Mouse (Mus musculus) megakaryocyte progenitor cell, adult 5-6 weeks (primary cell): ENCODE data around the gene Orm2. TPM values are rescaled to one million over a fixed set of nuclear protein-coding genes. Genes with fewer than 3 reads are reported as not detected.

Experiments used
- ATAC-seq: replicated peaks from 2 replicates; pipeline ENCODE4 v1.8.0; 2016; ENCODE audit warnings: mild to moderate bottlenecking, moderate TSS enrichment, inconsistent platforms; ENCODE audit not compliant: poor library complexity
- total RNA-seq, 2 experiments: library from RNA; stranded (forward) in 1 of 2; stranded (reverse) in 1 of 2; fragments of 157-497, 149-512 nt in 1 of 2; fragments of 200-1000 nt in 1 of 2; gene quantifications; 2 replicates each; pipeline versions ENCODE4 v1.2.3 to v1.2.4; 2015 to 2017

Gene Orm2
- total RNA-seq, 2 experiments from 2014 or later = not detected

DNA sequence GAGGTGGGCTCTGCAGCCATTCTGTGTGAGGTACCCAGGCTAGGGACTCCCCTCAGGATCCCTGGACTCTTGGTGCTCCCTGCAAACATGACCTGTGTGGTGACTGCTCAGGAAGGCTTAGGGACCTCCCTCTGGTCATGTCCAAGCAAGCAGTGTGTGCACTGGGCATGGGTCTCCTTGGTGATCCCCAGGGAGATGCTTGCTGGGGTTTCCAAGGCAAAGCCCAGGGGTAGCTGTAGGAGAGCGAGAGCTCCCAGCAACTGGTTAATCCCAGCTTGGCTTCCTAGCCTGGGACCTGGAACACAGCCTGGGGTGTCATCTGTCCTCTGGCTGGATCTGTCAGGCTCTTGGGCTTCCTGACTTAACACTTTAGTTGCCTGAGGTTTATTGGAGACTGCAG, 13.1 kb downstream of the Orm2 start:
- no peak for ATAC-seq

DNA sequence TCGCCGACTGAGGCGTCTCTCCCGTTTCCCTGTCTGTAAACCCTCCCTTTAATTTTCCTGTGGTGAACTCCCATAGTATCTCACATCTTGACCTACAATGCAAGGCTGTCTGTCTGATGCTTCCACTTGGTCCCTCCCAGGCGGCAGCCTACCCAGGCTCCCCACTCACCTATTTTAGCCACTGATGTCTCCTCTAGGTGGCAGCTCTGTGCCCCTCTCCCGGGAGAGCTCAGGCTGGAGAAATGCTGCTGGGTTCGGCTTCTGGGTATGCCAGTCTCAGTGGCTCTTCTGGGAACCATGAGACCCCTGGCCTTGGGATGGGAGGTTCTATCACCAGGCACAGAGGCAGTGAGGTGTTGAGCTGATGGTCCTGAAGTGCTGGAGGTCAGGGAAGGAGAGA, 15.2 kb downstream of the Orm2 start:
- no peak for ATAC-seq

DNA sequence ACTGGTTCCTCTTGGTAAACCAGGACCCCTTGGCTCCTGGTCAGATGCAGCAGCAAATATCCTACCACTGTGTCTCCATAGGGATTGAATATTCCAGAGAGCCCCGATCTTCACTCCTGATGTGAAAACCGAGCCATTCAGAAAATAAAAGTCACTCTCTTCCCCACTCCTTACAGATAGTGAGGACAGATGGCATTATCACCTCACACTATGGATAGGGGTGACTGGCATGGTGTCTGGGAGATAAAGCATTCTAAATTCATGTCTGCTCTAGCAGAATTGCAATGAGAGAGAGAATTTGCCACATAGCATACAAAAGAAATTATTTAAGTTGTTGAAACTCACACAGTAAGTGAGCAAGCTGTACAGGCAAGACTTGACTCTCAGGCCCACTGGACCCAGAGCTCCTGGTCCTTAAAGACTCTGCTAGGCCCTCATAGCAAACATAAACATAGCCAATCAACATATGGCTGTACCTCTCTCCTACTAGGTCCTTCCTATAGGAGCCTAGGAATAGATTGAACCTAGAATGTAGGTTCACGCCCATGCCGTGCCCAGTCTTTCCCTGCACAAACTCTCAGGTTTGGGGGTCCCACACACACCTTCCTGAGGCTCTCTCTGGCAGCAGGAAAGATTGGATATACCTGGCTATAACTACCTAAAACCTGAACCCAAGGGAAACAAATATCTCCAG, 20.6 kb downstream of the Orm2 start:
- peak; percentile 27; the same call in 1 of the 2 replicates for ATAC-seq

DNA sequence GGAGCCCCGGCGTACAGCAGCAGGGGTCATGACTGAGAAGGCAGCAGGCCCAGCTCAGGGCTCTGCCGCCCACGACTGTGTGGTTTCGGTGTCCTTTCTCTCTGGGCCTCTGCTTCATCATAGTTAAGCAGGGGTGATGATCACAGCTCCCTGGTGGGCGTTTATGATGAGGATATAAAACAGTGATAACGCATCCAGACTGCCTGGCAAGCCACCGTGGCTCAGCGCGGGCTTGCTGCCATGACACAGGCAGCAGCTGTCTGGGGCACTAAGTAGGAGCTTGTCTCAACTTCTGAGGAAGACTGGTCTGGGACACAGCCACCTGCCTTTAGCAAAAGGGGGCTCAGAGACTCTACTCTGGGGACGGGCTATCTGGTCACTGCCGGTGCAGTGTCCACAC, 21.2 kb downstream of the Orm2 start:
- ATAC-seq = peak; percentile 45

DNA sequence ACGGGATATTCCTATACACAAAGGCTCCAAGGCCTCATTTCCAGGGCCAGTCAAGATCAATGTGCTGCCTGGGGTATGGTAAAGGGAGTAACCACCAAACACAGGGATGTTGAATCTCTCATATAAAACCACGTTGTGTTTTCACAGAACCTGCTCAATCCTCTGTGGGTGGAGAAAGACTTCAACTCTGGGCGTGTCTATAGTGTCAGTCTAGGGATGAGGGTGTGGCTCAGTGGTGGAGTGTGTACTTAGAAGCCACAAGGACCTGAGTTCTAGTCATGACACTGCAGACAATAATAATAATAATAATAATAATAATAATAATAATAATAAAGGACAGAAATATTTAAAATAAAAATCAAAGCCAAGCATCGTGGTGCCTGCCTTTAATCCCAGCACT, 22.0 kb downstream of the Orm2 start:
- 0 out of 2 replicates have a peak, but pooled peaks have one; percentile 14 for ATAC-seq

DNA sequence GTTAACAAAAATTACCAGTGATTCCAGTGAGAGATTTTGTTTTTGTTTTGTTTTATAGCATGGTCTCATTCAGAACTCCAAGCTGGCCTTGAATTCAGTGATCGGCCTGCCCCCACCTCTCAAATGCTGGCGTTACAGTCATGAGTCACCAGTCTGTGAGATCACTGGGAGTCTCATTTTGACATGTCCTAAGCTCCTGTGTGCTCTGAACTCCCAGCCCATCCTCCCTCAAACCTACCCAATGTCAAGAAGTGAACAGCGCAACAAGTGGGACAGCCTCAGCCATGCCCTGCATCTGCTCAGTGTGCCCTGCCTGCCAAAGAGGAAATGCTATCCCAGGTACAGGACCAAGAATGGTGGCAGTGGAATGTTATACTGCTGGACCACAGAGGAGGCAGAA, 23.0 kb downstream of the Orm2 start:
- no peak for ATAC-seq

DNA sequence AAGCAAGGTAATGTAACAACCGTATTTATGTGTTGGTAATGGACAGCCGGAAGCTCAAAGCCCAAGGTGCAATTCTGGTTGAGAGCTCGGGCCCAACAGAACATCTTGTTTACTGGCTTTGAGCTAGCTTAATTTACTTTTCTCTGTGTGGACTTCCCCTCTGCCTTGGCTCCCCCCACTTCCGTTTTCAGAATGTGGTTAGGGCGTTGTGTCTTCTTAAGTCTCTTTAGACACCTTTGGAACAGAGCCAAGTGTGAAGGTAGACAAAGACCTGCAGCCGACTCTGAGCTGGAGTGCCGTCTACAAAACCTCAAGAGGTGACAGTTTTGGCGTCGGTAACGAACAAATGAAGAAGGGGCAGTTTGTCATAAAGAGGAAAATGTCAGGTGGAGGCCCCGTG, 23.5 kb downstream of the Orm2 start:
- ATAC-seq = peak; percentile 37

DNA sequence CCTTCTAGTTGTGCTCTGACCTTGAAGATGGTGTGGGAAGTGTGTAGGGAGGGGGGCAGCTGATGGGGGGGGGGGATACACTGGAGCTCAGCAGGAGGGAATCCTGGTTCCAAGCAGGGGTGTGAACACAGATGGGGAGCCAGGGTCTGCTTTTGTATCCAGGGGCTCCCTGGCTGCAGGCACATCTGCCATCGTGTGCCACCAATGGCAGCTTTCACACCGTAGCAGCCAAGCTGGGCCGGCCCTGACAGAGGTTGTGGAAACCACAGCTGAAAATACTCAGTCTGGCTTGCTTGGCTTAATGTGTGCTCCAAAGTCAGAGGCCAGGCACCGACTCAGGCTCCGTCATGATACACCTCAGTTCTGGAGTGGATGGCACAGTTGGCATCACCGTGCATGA, 25.8 kb downstream of the Orm2 start:
- ATAC-seq = no peak

DNA sequence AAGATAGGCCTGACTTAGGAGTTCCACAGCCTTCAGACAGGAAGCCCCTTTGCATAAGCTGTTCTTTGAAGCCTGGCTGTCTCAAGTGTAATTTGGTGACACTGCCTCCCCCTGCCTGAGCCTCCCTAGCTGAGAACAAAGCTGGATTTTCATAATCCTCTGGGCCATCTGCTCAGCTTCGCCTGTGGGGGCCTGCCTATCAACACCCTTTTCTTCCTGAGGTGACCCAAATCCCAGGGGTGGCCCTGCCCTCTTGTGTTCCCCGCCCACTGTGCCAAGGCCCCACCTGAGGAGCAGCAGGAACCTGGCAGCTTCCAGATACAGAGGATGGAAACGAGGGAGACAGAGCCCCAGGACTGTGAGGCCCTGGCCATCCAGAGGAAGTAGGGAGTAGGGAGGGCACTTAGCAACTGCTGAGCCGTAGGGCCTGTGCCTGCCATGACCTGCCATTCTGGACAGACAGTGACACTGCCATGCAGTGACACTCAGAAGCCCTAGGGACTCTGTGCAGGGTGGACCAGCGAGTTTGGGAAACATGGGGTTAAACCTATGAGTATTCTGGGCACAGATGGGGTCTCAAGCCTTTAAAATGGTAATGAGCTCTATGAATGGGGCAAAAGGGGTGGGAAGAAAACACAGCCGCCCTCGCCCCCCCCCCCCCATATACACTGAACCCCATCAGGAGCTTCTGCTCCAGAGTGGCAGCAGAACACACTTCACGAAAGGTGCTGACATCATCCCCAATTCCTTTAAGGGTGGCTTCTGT, 27.1 kb downstream of the Orm2 start:
- peak; percentile 18; the same call in 1 of the 2 replicates for ATAC-seq

DNA sequence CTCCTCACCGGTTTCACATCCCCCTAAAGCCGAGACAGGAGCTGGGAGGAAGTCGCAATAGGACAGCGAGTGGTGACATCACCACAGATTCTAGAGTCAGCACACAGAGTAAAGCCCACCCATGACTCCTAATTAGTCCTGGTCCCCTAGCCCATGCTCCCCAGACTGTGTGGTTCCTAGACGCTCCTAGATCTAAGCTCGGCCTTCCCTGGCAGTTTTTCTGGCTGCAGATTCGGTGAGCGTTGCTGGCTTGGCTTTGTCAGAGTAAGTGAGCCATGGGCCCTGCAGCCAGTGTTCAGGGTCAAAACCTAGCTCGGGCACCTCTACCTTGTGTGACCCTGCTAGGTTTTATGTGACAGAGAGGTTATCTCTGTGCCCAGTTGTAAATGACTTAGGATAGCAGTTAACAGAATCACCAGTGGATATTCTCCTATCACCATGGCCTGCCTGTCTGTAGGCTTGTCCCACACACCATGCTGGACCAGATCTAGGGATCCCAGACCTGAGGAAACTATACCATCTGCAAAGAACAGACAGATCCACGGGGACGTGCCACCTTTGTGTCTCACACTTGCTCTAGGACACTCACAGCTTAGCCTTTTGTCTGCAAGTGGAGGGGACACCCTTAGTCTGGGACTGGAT, 27.8 kb downstream of the Orm2 start:
- peak; percentile 56 for ATAC-seq

DNA sequence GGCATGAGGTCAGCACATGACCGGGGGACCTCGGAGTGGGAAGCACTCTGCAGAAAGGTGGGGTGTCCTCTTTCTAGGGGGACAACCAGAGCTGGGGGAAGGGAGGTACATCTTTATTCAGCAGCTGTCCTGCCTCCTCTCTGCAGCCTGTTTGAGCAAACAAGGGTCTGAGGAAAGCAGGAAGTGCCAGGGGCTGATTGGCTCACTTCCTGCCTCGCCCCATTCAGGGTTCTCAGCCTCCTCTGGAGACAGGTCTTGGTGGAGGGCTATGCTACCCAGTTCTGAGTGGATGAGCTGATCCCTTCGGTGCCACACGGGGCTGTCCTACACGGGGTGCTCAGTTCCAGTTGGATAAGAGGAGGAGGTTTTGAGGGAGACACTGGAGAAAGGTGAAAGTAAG, 29.1 kb downstream of the Orm2 start:
- peak; percentile 67 for ATAC-seq

DNA sequence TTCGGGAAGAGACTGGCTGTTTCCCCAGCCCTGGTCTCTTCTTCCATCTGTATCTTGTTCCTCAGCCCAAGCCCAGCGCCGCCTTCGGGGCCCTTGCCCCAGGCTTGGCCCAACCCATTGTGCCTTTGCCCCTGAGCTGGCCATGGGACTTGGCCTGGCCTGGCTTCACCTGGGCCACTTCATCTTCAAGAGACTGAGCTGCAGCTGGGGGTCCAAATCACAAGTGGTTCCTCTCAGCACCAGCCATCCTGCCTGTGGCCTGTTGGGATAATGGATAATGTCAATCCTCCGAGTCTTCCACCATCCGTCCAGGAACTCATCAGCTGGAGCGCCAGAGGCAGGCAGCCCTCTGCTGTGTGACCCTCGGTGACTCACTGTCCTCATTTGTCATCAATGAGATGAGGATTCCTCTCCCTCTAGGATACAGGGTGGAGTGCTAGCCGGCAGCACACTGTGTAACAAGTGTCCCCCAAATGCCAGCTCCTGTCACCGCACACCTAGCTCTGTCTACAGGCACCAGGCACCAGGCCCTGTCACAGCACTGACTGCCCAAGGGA, 35.8 kb downstream of the Orm2 start:
- ATAC-seq = no peak

DNA sequence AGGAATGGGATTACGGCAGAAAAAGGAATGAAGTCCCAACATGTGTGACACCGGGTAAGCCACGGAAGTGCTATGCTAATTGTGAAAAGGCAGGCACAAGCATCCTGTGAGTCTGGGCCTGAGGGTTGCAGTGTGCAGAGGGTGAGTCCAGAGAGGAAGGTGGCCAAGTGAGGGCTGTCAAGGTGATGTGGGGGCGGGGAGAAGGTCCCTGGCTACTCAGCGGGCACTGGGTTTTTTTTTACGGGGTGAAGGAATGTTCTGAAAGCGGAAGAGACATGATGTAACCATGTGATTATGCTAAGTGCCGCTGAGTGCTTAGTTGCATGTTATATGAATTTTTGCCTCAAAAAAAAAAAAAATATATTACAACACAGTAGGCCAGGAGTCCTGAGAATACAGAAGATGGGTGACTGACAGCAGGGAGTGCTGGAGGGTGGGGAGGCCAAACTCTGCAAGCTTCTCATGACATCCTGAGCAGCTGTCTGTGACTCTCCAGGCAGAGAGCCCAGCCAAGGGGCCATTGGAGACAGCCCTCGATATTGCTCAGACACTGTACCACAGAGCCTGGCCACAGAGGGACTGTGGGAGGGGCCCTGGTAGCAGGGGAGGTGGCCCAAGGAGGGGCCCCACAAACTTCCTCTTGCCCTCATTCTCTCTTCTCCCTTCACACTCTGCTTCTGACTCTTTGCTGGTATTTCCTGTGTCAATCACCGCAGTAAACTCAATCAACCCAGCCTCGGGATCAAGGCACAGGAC, 36.8 kb downstream of the Orm2 start:
- ATAC-seq = peak; percentile 48

DNA sequence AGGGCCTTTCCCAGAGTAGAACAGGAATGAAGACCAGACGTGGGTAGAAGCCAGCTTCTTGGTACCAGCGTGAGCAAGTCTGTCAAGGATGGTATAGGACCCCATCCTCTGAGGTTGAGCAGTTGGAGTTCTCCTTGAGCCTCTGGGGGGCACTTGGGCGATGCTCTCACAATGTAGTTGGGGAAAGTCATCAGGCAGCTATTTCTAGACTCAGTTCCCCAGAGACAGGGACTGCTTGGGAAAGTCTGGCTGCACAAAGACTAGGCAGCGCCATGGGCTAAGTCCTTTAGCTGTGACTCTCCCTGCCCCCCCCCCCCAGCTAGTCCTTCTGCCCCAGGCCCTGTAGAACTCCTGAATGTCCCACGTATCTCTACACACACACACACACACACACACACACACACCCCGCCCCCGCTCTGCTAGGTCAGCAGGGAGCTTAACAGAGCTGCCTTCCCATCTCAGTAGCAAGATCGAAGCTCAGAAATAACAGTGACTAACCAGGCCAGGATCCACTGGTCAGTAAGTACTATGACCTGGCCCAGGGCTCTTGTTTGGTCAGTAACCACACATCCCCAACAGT, 37.5 kb downstream of the Orm2 start:
- no peak for ATAC-seq

DNA sequence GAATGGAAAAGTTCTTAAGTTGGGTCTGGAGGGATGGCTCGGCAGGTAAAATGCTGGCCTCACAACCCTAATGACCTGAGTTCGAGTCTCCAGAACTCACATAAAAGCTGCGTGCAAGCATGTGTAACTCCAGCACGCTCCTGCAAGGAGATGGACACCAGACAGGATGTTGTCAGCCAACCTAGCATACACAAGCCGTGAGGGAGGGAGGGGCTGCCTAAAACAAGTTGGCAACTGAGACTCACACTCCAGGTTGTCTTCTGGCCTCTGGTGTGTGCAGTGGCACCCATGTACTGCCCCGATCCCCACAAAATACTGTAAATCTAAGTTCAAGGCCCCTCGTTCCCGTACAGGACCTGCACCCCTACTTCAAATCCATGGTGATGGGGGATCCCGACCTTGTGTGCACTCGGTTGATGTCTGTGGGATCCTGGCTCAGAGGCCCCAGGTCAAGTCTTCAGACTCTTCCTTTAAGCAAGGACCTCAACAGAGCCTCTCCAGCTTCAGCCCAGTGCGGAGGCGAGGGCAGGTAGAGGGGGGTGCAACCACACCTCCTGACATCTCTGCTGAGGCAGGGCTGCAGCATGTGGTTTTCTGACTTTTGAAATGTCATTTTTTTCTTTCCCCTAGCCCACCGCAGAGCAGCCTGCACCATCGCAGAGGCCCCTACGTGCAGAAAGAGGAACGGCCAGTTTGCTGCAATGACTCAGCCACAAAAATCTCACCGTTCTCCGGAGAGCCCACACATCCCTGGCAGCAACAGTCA, 38.5 kb downstream of the Orm2 start:
- ATAC-seq = peak; percentile 27

DNA sequence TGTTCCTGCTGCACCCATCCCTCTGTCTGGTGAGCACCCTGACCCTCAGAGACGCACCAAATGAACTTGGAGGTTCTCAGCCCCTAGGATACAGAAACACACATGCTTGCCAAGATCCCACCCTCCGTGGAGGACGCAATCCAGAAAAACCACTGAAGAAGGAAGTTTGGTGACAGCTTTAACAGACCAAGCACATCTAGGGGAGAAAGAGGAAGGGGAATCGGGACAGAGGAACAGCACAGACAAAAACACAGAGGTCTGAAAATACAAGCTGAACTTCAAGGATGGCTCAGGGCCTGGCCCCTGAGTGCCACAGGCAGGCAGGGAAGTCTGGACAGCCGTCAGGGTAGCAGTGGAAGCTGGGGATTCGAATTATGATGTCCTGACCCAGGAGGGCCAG, 39.4 kb downstream of the Orm2 start:
- ATAC-seq = peak; percentile 18

DNA sequence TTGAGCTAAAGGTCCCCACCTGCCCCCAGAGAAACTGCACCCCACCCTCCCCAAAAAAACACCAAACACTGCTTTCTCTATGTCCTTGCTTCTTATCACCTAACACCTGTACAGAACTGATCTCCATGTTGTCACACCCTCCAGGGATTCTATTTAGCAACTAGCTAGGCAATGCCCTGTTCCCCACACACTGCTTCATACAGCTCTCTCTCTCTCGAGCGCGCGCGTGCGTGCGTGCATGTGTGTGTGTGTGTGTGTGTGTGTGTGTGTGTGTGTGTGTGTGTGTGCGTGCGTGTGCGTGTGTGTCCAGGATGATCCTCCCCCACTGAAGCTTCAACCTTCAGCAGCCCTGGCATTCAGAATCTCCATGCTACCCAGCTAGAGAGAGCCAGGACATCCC, 39.8 kb downstream of the Orm2 start:
- ATAC-seq = no peak

DNA sequence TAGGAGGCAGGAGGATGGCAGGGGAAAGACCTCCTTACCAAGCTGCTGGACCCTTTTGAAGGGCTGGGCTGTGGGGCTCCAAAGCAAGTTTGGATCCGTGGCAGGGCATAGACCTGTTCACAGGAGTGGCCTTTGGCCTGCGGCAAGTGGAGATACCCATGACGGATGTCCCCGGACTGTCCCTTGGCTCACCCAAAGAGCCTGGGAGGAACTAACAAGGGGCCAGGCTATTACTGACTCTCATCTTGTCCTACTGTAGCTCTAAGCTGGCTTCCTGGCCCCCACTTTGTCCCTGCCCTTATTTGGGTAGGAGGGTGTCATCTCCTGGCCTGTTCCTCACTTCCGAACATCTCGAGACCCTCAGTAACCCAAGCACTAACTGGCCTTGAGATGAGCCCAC, 40.3 kb downstream of the Orm2 start:
- no peak for ATAC-seq

DNA sequence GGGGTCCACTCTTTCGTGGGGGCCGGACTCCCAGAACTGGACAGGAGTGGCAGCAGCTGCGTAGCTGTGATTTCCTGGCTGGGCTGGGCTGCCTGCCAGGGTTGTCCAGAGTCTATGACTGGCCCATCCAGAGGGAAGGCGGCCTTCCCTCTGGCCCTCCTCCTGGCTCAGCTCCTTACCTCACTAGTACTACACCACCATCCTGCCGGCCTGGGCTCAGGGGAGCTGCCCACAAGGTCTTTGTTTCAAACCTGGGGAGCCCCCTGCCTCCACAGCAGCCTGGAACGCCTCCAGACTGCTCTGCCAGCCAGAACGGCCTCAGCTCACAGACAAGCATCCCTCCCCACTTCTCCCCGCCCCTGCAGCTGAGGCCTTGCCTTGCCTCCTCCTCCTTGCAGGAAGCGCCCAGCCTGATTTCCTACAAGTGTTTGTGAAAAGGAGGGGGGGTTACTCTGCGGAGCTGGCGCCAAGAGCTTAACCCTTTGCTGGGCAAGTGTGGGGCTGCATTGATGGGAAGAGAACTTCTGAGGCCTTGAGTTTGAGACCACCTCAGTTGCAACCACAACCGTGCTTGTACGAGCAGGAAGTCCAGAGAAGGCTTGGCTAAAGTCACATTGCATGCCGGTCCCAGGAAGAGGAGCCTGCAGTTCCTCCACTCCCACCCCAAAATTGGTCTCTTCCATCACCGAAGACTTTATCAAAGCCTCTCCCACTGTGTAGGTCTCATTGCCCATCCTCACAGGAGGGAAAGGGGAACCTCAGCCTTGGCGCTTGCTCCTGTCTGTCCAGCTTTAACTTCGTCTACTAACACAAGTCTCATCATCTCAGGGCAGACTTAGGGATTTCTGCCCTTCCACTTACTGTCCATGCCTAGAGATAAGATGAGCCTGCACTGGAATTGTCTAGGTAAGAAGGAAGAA, 41.1 kb downstream of the Orm2 start, which contains the start of gene Akna:
TSS of gene Akna (minus strand) at position 315 of the 920 bp plus-strand sequence.
- ATAC-seq = peak; percentile 26
